Mouse (Mus musculus) stomach, embryonic 14.5 days (tissue): Measurements from ENCODE around the gene Amer1. TPM values are rescaled to one million over a fixed set of nuclear protein-coding genes. Genes with fewer than 3 reads are reported as not detected.

Experiments used
- ATAC-seq: fragments of 200-750 bp; cut with Nextera tagmentation; 2 replicates; pipeline ENCODE4 v1.8.0; 2017; ENCODE audit warnings: low read depth, moderate TSS enrichment; ENCODE audit not compliant: insufficient number of reproducible peaks, insufficient read depth, low FRiP score
- H3K27ac ChIP-seq: fragments of 300-500 bp; sonication (generic); 2 replicates; pipeline ENCODE4 v1.5.1; 2014; ENCODE audit warnings: mild to moderate bottlenecking, low read length, moderate library complexity, mixed read lengths
- H3K27me3 ChIP-seq: fragments of 300-500 bp; sonication (generic); 2 replicates; pipeline ENCODE4 v1.6.1; 2014; ENCODE audit warnings: low read length, control low read depth, mixed read lengths; ENCODE audit not compliant: control insufficient read depth, insufficient read depth
- H3K36me3 ChIP-seq: fragments of 300-500 bp; sonication (generic); 2 replicates; pipeline ENCODE4 v1.6.1; 2014; ENCODE audit warnings: mild to moderate bottlenecking, control low read depth, low read length, moderate library complexity, mixed read lengths; ENCODE audit not compliant: control insufficient read depth, insufficient read depth
- H3K4me1 ChIP-seq: fragments of 300-500 bp; sonication (generic); 2 replicates; pipeline ENCODE4 v1.6.1; 2014; ENCODE audit warnings: low read length, control low read depth, mixed read lengths; ENCODE audit not compliant: control insufficient read depth, insufficient read depth
- H3K4me2 ChIP-seq: fragments of 300-500 bp; sonication (generic); replicated peaks from 2 replicates; pipeline ENCODE4 v1.6.1; 2014; ENCODE audit warnings: low read depth, low read length, control low read depth
- H3K4me3 ChIP-seq: fragments of 300-500 bp; sonication (generic); 2 replicates; pipeline ENCODE4 v1.5.1; 2014; ENCODE audit warnings: low read depth, low read length, control low read depth
- H3K9ac ChIP-seq: fragments of 300-500 bp; sonication (generic); replicated peaks from 2 replicates; pipeline ENCODE4 v1.6.1; 2014; ENCODE audit warnings: low read depth, mild to moderate bottlenecking, control low read depth, low read length, moderate library complexity, mixed read lengths
- H3K9me3 ChIP-seq: fragments of 300-500 bp; sonication (generic); 2 replicates; pipeline ENCODE4 v1.6.1; 2016; ENCODE audit warnings: low read depth, low read length, control low read depth; ENCODE audit not compliant: control insufficient read depth
- WGBS: fragments of 180-500 bp; shearing (Covaris S2); extraction: QIAGEN DNeasy Blood & Tissue Kit; methylation state at CpG from one replicate; pipeline ENCODE4 v1.1.7; 2014; 5-methylcytosine and 5-hydroxymethylcytosine counted together
- polyA plus RNA-seq: library from polyadenylated mRNA; unstranded; fragments of >200 nt; fragmentation: Nextera tagmentation; extraction: Ambion mirVana; gene quantifications from 2 replicates; pipeline ENCODE4 v1.2.1, GENCODE M21; 2014

Amer1 gene
- polyA plus RNA-seq, 1 experiment from 2014 or later: 13.2 TPM

DNA sequence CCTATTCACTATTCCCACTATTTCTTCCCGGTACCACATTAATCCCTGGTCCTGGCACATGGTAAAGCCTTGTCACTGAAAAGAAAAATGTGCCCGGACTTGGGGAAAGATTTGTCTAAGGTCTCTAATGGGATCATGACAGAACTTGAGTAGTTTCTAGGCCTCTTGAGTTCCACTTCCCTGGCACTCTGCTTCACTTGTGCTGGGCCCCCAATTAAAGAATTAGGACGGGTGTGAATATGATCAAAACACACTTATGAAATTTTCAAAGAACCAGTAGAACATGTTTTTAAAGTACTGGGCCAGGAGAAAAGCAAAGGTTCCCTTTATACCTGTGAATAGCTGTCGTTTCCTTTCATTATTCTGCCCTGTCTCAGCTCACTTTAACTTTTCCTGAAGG lies 6.2 kb downstream of the Amer1 start:
- ATAC-seq: no peak
- no peaks in the 10 kb centered on the region for H3K27me3 ChIP-seq
- no peak overlapping the region for H3K4me2 ChIP-seq
- no peak overlapping the region for H3K4me3 ChIP-seq
- no peak overlapping the region for H3K9ac ChIP-seq
- H3K36me3 ChIP-seq: no peaks in the 10 kb centered on the region
- 70% methylated on average over 4 of the region's 4 CpGs for WGBS
- no peaks in the 10 kb centered on the region for H3K9me3 ChIP-seq
- H3K27ac ChIP-seq: no peak overlapping the region
- H3K4me1 ChIP-seq: peaks cover 7% of the 10 kb centered on the region; the same call in 1 of the 2 replicates

DNA sequence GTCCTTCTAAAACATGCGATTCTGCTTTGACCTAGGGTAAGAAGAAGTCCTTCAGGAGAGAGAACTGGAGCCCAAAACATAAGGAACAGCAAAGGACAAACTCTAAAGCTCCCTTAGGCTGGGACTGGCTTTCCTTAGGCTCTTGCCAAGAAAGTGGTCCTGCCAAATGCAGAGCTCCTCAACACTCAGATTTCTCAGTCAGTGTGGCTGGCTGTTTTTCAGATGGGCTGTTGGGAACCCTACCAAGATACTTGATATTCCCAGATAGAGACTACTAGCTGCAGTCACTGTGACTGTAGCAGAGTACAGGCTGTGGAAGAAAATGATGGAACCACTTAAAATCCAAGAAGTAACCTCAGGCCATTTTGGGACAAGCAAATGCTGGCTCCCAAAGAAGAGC lies 7.4 kb downstream of the Amer1 start:
- H3K4me2 ChIP-seq: no peak overlapping the region
- peaks cover 7% of the 10 kb centered on the region; the same call in 1 of the 2 replicates for H3K4me1 ChIP-seq
- no peaks in the 10 kb centered on the region for H3K27me3 ChIP-seq
- no peak overlapping the region for H3K4me3 ChIP-seq
- H3K9ac ChIP-seq: no peak overlapping the region
- ATAC-seq: no peak
- no peaks in the 10 kb centered on the region for H3K9me3 ChIP-seq
- WGBS: 88% methylated on average over 1 of the region's 1 CpGs
- H3K27ac ChIP-seq: no peak overlapping the region
- no peaks in the 10 kb centered on the region for H3K36me3 ChIP-seq

DNA sequence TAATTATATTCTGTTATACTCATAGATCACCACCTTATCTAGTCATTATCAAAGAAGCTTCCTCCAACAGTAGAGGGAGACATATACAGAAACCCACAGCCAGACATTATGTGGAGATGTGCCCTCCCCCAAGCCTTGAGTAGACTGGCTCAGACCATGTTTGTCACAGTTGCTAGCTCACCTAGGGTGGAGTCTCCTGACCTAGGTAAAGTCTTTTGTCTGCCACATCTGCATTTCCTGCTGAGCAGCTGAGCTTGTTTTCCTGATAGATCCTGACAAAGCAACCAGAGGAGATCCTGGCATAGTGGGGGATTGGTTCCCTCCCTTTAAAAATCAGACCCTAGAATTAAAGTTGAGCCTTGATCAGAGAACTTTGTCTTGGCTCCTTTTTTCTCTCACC lies 71.6 kb downstream of the Amer1 start:
- Histone ChIP-seq H3K4me2 (no peak overlapping the region), H3K9me3 (no peaks in the 10 kb centered on the region), H3K4me3 (no peak overlapping the region), H3K36me3 (no peaks in the 10 kb centered on the region), H3K27ac (no peak overlapping the region), H3K27me3 (no peaks in the 10 kb centered on the region), H3K9ac (no peak overlapping the region), H3K4me1 (no peaks in the 10 kb centered on the region)
- ATAC-seq: no peak

Other genes with a start within 250 kb of the Amer1 start
- 13.8 and 16.7 TPM in 2 replicates for gene Arhgef9, start 248.0 kb downstream of the Amer1 start, polyA plus RNA-seq
- 0.28 TPM in 1 of 2 replicates, not detected in the other for gene Asb12, start 113.1 kb upstream of the Amer1 start, polyA plus RNA-seq
- gene Pfn5, start 113.2 kb upstream of the Amer1 start, polyA plus RNA-seq: not detected in 2 replicates
- 22.2 and 22.8 TPM in 2 replicates for gene Zc4h2, start 213.6 kb upstream of the Amer1 start, polyA plus RNA-seq